Mouse (Mus musculus) olfactory bulb, adult 2 months (tissue): ENCODE measurements around the gene Tnni3k. TPM values are rescaled to one million over a fixed set of nuclear protein-coding genes. Genes with fewer than 3 reads are reported as not detected.

Experiments used
- H3K27ac ChIP-seq: fragments of 200-500 bp; 2 replicates; pipeline ENCODE4 v1.5.1; 2012; ENCODE audit warnings: low read depth, low read length; ENCODE audit not compliant: insufficient read depth
- H3K4me1 ChIP-seq: fragments of 200-500 bp; 2 replicates; pipeline ENCODE4 v1.6.1; 2012; ENCODE audit warnings: low read length; ENCODE audit not compliant: control insufficient read depth, insufficient read depth
- H3K4me3 ChIP-seq: fragments of 200-500 bp; 2 replicates; pipeline ENCODE4 v1.5.1; 2012; ENCODE audit warnings: mild to moderate bottlenecking, low read depth, low read length, moderate library complexity; ENCODE audit not compliant: insufficient read depth
- CTCF ChIP-seq: fragments of 200-500 bp; IDR thresholded peaks from 2 replicates; pipeline ENCODE4 v1.5.1; 2012; ENCODE audit warnings: low read depth, mild to moderate bottlenecking, low read length, moderate library complexity; ENCODE audit not compliant: insufficient read depth
- POLR2A ChIP-seq: fragments of 200-500 bp; IDR thresholded peaks from 2 replicates; pipeline ENCODE4 v1.6.1; 2012; ENCODE audit warnings: mild to moderate bottlenecking, low read depth, low read length, moderate library complexity; ENCODE audit not compliant: insufficient read depth
- WGBS: fragments of 180-500 bp; shearing (Covaris S2); methylation state at CpG from one replicate; pipeline ENCODE4 v1.1.7; 2018; 5-methylcytosine and 5-hydroxymethylcytosine counted together
- polyA plus RNA-seq: library from polyadenylated mRNA; stranded (reverse); fragments of >200 nt; gene quantifications from 2 replicates; pipeline ENCODE4 v1.2.4, GENCODE M21; 2012; ENCODE audit warnings: low replicate concordance; ENCODE audit not compliant: missing spikeins, insufficient read depth, insufficient read length

Gene Tnni3k
- not detected in 2 replicates for polyA plus RNA-seq

- TF ChIP-seq CTCF (no peak), POLR2A (no peak)
- Histone ChIP-seq H3K4me3 (no peak within 1 kb of the TSS), H3K4me1 (no peaks in the 10 kb centered on the region), H3K27ac (no peak within 1 kb of the TSS)
- WGBS: 79% methylated on average over 6 of the region's 6 CpGs
Measured at GRCm38 (mm10) chr3:155055231-155055916, at the start of gene Tnni3k. Gene Tnni3k, minus strand, starts transcription at chr3:155055407.

- no peaks in the 10 kb centered on the region for H3K4me1 ChIP-seq
- TF ChIP-seq POLR2A: no peak
- no peak for TF ChIP-seq CTCF
Measured at GRCm38 (mm10) chr3:155099266-155099665, 44.1 kb upstream of the Tnni3k start.

GRCm38 (mm10) chr3:155093116-155093956, 38.1 kb upstream of the Tnni3k start, which contains the start of the genes Fpgt and Lrriq3:
Gene Fpgt, minus strand, starts transcription at chr3:155093403.
Gene Lrriq3, plus strand, starts transcription at chr3:155093434.
- TF ChIP-seq POLR2A (peak; percentile 64; the same call in 1 of the 2 replicates), CTCF (no peak)
- under 1% methylated on average over 47 of the region's 47 CpGs for WGBS
- H3K27ac ChIP-seq: peak within 1 kb of the TSS; percentile 98
- peaks cover 3% of the 10 kb centered on the region; the same call in 1 of the 2 replicates for H3K4me1 ChIP-seq
- peak within 1 kb of the TSS; percentile 93 for H3K4me3 ChIP-seq

More at GRCm38 (mm10) chr3:155099266-155099665, 44.1 kb upstream of the Tnni3k start:
- Histone ChIP-seq H3K4me3 (no peak overlapping the region), H3K27ac (no peak overlapping the region)
- 88% methylated on average over 1 of the region's 1 CpGs for WGBS

GRCm38 (mm10) chr3:155092081-155092480, 36.9 kb upstream of the Tnni3k start:
- Histone ChIP-seq H3K4me3 (no peak overlapping the region), H3K4me1 (peaks cover 3% of the 10 kb centered on the region; the same call in 1 of the 2 replicates), H3K27ac (no peak overlapping the region)
- 90% methylated on average over 6 of the region's 6 CpGs for WGBS
- TF ChIP-seq CTCF: no peak
- no peak for TF ChIP-seq POLR2A

- Histone ChIP-seq H3K4me1 (no peaks in the 10 kb centered on the region), H3K27ac (no peak overlapping the region), H3K4me3 (no peak overlapping the region)
- TF ChIP-seq POLR2A (no peak), CTCF (no peak)
- 74% methylated on average over 4 of the region's 4 CpGs for WGBS
Measured at GRCm38 (mm10) chr3:155077908-155078307, 22.7 kb upstream of the Tnni3k start.

GRCm38 (mm10) chr3:155059449-155059822, 4.2 kb upstream of the Tnni3k start:
- Histone ChIP-seq H3K27ac (no peak overlapping the region), H3K4me3 (no peak overlapping the region), H3K4me1 (no peaks in the 10 kb centered on the region)
- TF ChIP-seq CTCF: no peak

GRCm38 (mm10) chr3:155058800-155059448, 3.7 kb upstream of the Tnni3k start:
- TF ChIP-seq CTCF: no peak
- TF ChIP-seq POLR2A: no peak
- H3K27ac ChIP-seq: no peak overlapping the region
- 84% methylated on average over 6 of the region's 6 CpGs for WGBS
- H3K4me1 ChIP-seq: no peaks in the 10 kb centered on the region
- H3K4me3 ChIP-seq: no peak overlapping the region

GRCm38 (mm10) chr3:155057566-155057965, 2.4 kb upstream of the Tnni3k start:
- TF ChIP-seq POLR2A: no peak
- TF ChIP-seq CTCF: no peak
- no peak overlapping the region for H3K4me3 ChIP-seq
- no peak overlapping the region for H3K27ac ChIP-seq
- H3K4me1 ChIP-seq: no peaks in the 10 kb centered on the region
